Mouse (Mus musculus): Measurements from ENCODE around the gene Pdha2.

Gene Pdha2

GRCm38 (mm10) chr3:141212255-141212654 is at the start of gene Pdha2:
Pdha2 (minus strand) TSS chr3:141212355.
- DNase-seq (ENCODE audit: low read depth): no peak

DNA sequence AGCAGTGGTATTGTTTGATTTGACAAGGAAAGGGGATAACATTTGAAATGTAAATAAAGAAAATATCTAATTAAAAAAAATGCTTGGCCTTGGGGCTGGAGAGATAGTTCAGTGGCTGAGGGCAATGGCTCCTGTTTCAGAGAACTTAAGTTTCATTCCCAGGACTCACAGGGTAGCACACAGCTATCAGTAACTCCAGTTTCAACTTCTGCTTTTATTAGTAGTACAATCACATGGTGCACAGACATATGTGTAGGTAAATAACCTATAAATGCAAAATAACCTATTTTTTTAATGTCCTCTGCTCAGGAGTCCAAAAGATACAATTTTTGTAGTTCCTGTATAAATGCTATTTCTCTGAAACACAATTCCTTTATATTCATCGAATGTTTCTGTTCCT is 48.4 kb upstream of the Pdha2 start:
- DNase-seq (ENCODE audit: low read depth): no peak

DNA sequence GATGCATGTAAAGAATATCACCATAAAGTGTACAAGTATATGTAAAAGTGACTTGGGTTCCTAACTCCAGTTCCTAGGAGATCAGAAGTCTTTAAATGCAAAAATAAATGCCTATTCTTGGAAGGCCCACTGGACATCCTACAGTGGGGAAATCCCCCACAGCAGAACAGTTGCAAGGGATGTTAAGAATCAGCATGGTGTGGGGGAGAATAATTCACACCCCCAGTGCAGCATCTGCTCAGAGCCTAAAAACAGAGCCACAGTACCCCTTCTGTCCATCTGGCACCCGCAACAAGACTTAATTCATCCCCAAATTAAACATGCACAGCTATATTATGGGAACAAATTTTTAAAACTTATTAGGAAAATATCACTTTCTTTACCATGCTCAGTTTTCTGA is 39.3 kb upstream of the Pdha2 start:
- no peak for DNase-seq (ENCODE audit: low read depth)

DNA sequence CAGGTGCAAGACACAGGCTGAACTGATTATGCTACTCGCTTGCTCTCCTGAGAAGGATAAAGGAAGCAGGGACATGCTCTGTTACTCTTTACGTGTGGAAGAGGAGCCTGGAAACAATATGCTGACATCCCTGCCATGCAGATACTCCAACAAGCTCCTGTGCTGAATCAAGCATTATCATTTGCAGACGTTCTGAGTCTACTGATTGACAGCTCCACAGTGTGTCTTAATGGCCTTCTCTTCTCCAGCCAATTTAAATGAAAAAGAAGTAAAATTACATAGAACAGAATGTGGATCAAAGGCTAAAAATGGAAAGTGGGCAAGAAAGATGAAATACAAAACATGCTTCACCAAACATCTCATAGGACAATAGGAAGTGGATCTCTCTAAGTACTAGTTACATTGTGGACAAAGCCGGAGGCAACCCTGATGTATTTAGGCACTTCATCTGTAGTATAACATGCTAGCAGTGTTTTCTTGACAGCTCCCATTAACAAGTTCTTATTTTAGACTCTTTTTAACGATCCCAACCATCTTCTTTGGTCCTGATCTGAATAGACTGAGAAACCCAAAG is 32.7 kb upstream of the Pdha2 start:
- DNase-seq (ENCODE audit: low read depth): no peak

DNA sequence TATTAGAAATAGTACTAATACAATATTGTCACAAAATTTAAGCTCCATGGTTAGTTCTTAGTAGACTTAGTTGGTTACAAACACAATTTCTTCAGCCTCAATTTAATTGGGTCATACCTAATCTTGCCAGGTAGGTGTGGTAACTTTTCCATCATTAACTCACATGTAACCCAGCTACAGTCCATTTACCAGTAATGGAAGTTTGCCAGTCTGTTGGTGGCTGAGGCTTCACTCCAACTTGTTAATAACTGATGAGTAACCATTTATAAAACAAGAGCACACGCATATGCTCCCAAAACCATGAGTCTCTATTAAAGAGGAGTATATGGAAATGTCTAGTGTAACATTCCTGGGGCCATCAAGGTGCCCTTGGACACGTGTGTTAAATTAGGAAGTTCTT is 25.9 kb upstream of the Pdha2 start:
- no peak for DNase-seq (ENCODE audit: low read depth)

GRCm38 (mm10) chr3:141229148-141229547 is 17.0 kb upstream of the Pdha2 start:
- DNase-seq (ENCODE audit: low read depth): no peak

DNA sequence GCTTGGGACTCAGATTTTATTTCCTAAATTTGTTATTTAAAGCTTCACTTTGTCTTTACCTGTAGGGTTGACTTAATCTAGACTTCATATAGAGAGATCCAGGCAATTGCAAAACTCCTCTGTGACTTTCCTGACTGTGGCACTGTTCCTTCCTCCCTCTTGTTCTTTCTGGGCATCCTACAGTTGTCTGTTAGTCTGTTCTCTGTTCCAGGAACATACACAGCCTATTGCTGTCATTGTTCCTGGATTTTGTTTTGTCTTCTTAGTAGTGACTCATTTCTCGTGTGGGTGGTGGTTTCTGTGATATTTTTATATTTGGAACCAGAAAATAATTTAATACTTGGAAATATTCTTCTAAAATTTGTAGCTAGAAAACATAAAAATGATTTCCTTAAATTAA is 10.2 kb upstream of the Pdha2 start:
- no peak for DNase-seq (ENCODE audit: low read depth)

DNA sequence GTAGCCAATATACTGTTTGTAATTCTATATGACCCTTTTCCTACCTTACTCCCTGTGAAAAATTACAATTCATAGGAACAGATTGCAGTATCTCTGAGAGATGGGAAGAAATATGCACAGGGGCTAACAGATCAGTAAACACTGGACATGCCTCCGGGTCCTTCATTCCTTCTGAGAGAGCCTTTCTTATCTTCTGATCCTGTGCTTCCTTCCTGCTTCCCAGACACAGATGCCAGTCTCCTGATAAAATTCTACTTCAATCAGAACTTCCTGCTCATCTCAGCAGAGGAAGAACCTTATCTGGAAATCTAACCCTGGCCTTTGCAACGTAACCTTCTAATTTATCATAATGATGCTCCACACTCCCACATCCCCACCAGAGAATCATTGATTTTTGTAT is 6.4 kb upstream of the Pdha2 start:
- no peak for DNase-seq (ENCODE audit: low read depth)

GRCm38 (mm10) chr3:141216999-141217398 is 4.8 kb upstream of the Pdha2 start:
- DNase-seq (ENCODE audit: low read depth): no peak

DNA sequence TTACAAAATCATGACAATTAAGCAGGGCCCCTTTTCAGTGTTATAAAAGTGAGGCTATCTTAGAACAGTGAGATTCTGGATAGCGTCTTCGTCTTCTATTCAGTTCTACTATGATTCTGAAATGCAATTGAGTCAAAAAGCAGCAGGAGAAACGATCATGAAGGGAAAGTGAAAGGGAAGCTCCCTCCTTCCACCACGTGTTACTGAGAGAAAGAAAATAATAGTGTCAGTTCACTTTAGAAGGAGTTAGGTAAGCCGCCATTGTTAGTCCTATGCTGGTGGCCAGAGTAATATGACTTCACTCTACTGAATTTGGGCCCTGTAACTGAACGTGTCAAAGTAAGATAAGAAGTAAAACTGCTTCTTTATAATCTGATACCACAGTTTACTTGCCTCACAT is 4.1 kb upstream of the Pdha2 start:
- no peak for DNase-seq (ENCODE audit: low read depth)

DNA sequence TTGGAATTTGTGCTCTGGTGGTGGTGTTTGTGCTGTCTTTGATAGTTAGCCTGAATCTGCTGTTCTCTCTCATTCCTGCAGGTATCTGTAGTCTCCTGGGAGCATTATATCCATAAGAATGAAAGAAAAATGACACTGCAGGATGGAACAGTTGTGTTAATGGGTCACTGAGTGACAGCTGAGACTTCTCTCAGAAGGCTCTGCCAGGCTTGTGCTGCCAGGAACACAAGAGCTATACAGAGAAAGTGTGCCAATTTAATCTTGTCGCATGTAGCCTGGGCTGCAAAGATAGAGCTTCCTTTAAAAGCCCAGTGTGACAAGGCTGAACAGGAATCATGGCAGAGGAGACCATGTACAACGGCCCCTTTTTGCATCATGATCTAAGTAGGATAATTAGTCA is 2.6 kb upstream of the Pdha2 start:
- DNase-seq (ENCODE audit: low read depth): no peak

GRCm38 (mm10) chr3:141214197-141214596 is 2.0 kb upstream of the Pdha2 start:
- no peak for DNase-seq (ENCODE audit: low read depth)

DNA sequence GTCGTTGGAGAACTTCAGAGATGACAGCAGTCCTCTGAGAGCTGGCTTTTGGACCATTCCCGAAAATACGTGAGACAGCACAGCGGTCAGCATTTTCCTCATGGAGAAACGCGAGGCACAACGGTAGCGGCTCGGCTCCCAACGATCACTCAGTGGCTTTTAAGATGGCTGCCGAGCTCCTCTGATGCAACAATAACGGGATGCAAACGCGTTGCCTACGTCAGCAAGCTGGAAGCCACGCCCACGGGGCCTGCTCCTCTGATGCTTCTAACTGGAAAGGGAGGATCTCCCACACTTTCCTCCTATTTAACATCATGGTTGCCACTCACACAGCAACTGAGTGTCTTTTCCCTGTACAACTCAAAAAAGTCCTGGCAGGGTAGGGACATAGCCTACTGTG is 511 bp downstream of the Pdha2 start:
- DNase-seq (ENCODE audit: low read depth): no peak

- DNase-seq (ENCODE audit: low read depth): no peak
Measured at GRCm38 (mm10) chr3:141201766-141202165, 10.4 kb downstream of the Pdha2 start.

GRCm38 (mm10) chr3:141197308-141197861 is 14.8 kb downstream of the Pdha2 start:
- DNase-seq (ENCODE audit: low read depth): no peak

- no peak for DNase-seq (ENCODE audit: low read depth)
Measured at GRCm38 (mm10) chr3:141191653-141192052, 20.5 kb downstream of the Pdha2 start.

DNA sequence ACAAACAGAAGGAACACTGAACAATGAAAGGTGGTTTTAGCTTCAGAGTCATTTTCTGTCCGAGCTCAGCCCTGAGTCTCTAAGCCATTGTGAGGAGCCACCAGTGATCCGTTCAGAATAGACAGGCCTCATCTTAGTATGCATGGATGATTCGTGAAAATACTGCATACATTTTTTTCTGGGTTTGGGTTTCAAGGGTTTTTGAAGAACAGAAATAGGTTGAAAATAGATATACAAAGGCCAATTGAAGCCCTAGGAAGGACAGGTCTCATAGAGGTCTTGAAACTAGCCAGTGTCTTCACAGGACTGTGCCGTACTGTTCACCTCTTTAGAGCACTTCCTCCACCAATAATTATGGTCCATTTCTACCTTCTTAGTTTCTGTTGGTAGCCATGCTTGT is 21.7 kb downstream of the Pdha2 start:
- no peak for DNase-seq (ENCODE audit: low read depth)

GRCm38 (mm10) chr3:141160986-141161385 is 51.2 kb downstream of the Pdha2 start:
- no peak for DNase-seq (ENCODE audit: low read depth)
